Mouse (Mus musculus) liver, adult 2 months (tissue): ENCODE data around the gene Cadm3.
"Not testable (repeated sequence)": the region's sequence is repeated elsewhere in the genome, so short reads cannot be mapped to it uniquely, and the experiment has no call there.

Source experiments
- CTCF ChIP-seq: fragments of 200-500 bp; IDR thresholded peaks from 2 replicates; pipeline ENCODE4 v1.5.1; 2011; ENCODE audit warnings: low read depth, low read length, control low read depth
- POLR2A ChIP-seq: fragments of 200-500 bp; IDR thresholded peaks from 2 replicates; pipeline ENCODE4 v1.6.1; 2011; ENCODE audit warnings: low read length, control low read depth; ENCODE audit not compliant: insufficient read depth; ENCODE audit errors: extremely low read depth

- not testable (repeated sequence) for TF ChIP-seq CTCF, POLR2A
Observed at GRCm38 (mm10) chr1:173313535-173314050, 53.9 kb downstream of the Cadm3 start.
